Mouse (Mus musculus): ENCODE measurements around the gene Ccin. TPM values are rescaled to one million over a fixed set of nuclear protein-coding genes. Genes with fewer than 3 reads are reported as not detected.

Ccin gene
- total RNA-seq, 2 experiments from 2014 or later: not detected

- peak; percentile 92 for ATAC-seq (replicated peaks; ENCODE audit: poor library complexity, severe bottlenecking)
Observed at GRCm38 (mm10) chr4:44012376-44013367, 29.4 kb downstream of the Ccin start.

GRCm38 (mm10) chr4:44013391-44014070, 30.2 kb downstream of the Ccin start:
- no peak for ATAC-seq (replicated peaks; ENCODE audit: poor library complexity, severe bottlenecking)

DNA sequence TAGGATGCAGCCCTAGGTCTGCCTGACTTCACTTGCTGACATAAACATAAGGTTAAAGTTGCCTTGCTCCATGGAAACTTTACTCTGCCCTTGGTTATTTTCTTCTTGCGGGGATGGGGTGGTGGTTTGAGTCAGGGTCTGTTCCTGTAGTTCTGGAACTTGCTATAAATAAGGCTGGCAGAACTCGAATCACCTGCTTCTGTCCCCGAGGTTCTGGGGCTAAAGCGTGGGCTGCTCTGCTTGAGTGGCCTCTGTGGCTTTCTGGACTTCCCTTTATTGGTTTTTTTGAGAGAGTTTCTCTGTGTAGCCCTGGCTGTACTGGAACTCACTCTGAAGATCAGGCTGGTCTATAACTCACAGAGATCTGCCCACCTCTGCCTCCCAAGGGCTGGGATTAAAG, 32.8 kb downstream of the Ccin start:
- ATAC-seq (replicated peaks; ENCODE audit: poor library complexity, severe bottlenecking): no peak

DNA sequence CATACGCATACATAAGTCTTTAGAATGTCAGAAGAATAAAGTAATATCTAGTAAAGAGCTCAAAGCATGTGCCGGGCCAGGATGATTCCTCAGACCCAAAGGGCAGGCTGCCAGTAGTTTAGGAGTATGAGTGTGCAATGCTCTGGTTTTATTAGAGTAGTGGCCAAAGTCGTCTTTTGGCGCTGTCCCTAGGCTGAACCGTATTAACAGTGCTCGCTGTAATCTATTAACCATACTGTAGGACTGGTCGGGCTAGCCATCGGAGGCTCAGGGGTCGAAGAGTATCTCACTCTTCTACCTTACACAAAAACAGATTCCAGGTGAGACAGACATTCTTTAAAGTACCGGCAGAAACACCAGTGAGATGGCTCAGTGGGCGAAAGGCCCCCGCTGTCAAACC, 33.5 kb downstream of the Ccin start:
- ATAC-seq (replicated peaks; ENCODE audit: poor library complexity, severe bottlenecking): no peak

GRCm38 (mm10) chr4:44022323-44022722, 39.0 kb downstream of the Ccin start:
- no peak for ATAC-seq (replicated peaks; ENCODE audit: poor library complexity, severe bottlenecking)

- ATAC-seq (replicated peaks; ENCODE audit: poor library complexity, severe bottlenecking): no peak
Observed at GRCm38 (mm10) chr4:44022766-44023165, 39.5 kb downstream of the Ccin start.

DNA sequence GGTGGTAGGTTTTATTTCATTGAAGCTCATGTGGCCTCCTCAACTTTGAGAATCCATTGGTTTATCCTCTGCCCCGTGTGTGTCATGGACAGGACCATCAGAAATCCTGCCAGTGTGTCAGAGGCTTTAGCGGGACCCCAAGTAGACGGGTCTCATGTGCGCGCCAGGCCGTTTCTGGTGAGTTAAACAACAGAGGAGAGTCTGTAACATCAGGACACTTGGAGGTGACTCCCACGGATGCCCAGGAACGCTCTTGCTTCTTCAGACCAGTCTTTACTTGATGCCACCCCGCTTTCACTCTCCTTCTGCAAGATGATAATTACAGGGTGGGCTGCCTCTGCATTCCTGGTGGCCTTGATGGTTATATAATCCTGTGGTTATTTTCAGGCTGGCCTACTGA, 40.4 kb downstream of the Ccin start:
- ATAC-seq (replicated peaks; ENCODE audit: poor library complexity, severe bottlenecking): no peak

GRCm38 (mm10) chr4:44024241-44024640, 41.0 kb downstream of the Ccin start:
- ATAC-seq (replicated peaks; ENCODE audit: poor library complexity, severe bottlenecking): no peak

DNA sequence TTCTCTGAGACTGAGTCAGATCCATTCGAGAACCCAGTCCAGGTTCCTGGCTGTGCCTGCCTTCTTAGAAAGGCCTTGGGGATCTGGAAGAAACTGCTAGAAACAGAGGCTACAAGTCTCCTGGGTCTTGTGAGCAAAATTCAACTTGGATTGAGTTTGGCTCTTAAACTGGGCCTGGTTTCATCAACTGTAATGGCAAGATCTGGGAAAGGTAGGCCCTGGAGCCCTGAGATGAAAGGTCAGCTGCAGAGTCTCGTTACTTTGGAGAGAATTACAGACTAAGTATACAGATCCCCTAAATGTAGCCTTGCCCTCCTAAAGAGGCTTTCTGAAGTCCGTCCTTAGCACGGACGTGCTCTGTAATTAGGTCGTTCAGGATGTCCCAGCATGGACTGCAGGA, 42.3 kb downstream of the Ccin start:
- ATAC-seq (replicated peaks; ENCODE audit: poor library complexity, severe bottlenecking): no peak

DNA sequence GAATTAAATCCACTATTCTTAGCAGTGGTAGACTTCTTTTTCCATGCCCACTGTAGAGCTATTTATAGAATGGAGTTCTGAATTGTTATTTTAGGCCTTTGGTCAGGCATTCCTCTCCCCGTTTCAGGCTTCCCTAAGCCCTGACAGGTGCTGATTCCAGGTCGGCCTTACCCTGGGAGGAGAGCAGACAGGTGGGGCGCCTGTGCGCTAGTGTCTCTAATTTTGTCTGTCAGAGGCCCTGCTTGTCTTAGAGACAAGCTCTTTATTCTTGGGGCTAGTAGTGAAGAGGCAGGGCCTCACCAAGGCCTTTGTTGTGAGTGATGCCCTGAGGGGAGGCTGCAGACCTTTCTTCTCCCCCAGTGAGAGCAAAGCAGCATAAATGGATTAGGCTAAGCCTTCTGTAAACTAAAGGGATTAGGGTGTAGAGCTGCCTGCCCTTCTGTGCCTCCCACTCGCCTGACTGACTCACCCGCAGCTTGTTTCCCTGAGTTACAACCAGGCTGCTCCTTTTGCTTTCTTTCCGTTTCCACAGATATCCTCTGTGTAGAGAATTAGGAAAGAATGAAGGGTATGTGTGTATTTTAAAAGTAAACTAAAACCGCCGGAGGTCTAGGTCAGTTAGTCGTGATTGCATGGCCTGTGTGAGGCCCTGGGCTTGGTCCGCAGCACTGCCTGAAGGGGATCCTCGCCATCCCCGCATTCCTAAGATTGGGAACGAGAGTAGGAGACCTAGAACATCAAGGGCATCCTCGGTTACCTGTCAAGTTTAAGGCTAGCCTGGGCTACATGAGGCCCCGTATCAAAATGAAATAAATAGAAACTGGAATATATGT, 45.2 kb downstream of the Ccin start:
- no peak for ATAC-seq (replicated peaks; ENCODE audit: poor library complexity, severe bottlenecking)

GRCm38 (mm10) chr4:44029661-44030066, 46.4 kb downstream of the Ccin start:
- ATAC-seq (replicated peaks; ENCODE audit: poor library complexity, severe bottlenecking): no peak

GRCm38 (mm10) chr4:44031521-44031920, 48.2 kb downstream of the Ccin start:
- ATAC-seq (replicated peaks; ENCODE audit: poor library complexity, severe bottlenecking): no peak

Other genes with a start within 250 kb of the Ccin start
- gene Olfr159, start 212.5 kb upstream of the Ccin start, total RNA-seq (2014; fragmentation: Nextera tagmentation): not detected in 2 replicates
- not detected in 2 replicates for gene Olfr159, start 212.5 kb upstream of the Ccin start, total RNA-seq (2017)
- gene Olfr156, start 159.6 kb upstream of the Ccin start, total RNA-seq (2014; fragmentation: Nextera tagmentation): not detected in 2 replicates
- not detected in 2 replicates for gene Olfr156, start 159.6 kb upstream of the Ccin start, total RNA-seq (2017)
- gene Olfr157, start 143.3 kb upstream of the Ccin start, total RNA-seq (2014; fragmentation: Nextera tagmentation): not detected in 2 replicates
- gene Olfr157, start 143.3 kb upstream of the Ccin start, total RNA-seq (2017): not detected in 2 replicates
- gene Olfr155, start 131.9 kb upstream of the Ccin start, total RNA-seq (2014; fragmentation: Nextera tagmentation): not detected in 2 replicates
- gene Olfr155, start 131.9 kb upstream of the Ccin start, total RNA-seq (2017): not detected in 2 replicates
- 1.3 and 5.5 TPM in 2 replicates for gene Reck, start 108.0 kb upstream of the Ccin start, total RNA-seq (2014; fragmentation: Nextera tagmentation)
- gene Reck, start 108.0 kb upstream of the Ccin start, total RNA-seq (2017): 0.22 and 1.4 TPM in 2 replicates
- 8.2 and 12.7 TPM in 2 replicates for gene Glipr2, start 26.1 kb upstream of the Ccin start, total RNA-seq (2014; fragmentation: Nextera tagmentation)
- gene Glipr2, start 26.1 kb upstream of the Ccin start, total RNA-seq (2017): 16.4 and 20.8 TPM in 2 replicates
- gene Clta, start 21.0 kb downstream of the Ccin start, total RNA-seq (2014; fragmentation: Nextera tagmentation): 280 and 311 TPM in 2 replicates
- gene Clta, start 21.0 kb downstream of the Ccin start, total RNA-seq (2017): 422 and 509 TPM in 2 replicates
- 32.9 and 42.7 TPM in 2 replicates for gene Gne, start 100.7 kb downstream of the Ccin start, total RNA-seq (2014; fragmentation: Nextera tagmentation)
- gene Gne, start 100.7 kb downstream of the Ccin start, total RNA-seq (2017): 34.6 and 36.3 TPM in 2 replicates

Measured in granulocyte monocyte progenitor cell, adult 5-6 weeks (primary cell).